Mouse (Mus musculus): ENCODE results near the gene Ets1. TPM values are rescaled to one million over a fixed set of nuclear protein-coding genes. Genes with fewer than 3 reads are reported as not detected.
A peak's percentile ranks its signal among the peaks of the same experiment; 100 is the strongest.

Ets1 gene
- total RNA-seq, 1 experiment from 2014 or later: 744 TPM

DNA sequence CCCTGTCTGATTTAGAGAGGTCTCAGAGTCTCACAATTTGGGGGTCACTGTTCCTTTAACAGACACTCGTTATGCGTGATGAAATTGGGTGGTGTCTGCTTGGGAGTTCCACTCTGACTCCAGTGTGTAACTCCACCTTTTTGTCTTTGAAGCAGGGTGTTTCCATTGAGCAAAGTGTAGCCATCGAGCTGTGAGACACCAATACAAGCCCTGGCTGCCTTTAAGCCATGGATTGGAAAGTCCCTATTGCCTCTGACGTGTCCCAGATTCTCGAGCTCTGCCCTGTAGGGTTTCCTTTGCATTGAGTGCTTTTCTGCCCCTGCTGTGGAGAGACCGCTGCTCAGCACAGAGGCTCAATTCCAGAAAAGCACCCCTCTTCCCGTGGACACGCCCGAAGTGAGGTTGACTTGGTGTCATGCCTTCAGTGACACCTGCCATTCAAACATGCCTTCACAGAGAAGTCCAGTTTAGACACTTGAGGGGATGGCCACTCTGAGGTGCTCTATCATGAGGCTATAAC, 107.7 kb downstream of the Ets1 start:
- ATAC-seq (ENCODE audit: extremely low read depth, insufficient number of reproducible peaks, low FRiP score, poor library complexity, severe bottlenecking): no peak

DNA sequence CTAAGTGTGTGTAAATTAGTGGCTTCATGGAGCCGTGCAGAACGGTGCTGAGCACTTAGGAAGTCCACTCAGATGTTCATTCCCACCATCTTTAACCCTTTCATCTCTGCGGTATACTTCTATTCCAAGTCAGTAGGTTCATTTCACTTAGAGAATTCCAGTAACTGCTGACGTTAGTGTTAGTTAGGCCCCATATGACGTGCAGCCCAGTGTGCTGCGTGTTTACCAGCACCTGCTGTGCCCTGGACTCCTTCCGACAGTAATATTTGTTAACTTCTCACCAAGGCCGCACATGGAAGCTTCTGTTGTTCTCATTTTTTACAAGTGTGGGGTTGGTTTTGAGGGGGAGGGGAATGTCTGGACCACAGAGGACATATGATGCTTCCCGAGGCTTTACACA, 108.3 kb downstream of the Ets1 start:
- no peak for ATAC-seq (ENCODE audit: extremely low read depth, insufficient number of reproducible peaks, low FRiP score, poor library complexity, severe bottlenecking)

DNA sequence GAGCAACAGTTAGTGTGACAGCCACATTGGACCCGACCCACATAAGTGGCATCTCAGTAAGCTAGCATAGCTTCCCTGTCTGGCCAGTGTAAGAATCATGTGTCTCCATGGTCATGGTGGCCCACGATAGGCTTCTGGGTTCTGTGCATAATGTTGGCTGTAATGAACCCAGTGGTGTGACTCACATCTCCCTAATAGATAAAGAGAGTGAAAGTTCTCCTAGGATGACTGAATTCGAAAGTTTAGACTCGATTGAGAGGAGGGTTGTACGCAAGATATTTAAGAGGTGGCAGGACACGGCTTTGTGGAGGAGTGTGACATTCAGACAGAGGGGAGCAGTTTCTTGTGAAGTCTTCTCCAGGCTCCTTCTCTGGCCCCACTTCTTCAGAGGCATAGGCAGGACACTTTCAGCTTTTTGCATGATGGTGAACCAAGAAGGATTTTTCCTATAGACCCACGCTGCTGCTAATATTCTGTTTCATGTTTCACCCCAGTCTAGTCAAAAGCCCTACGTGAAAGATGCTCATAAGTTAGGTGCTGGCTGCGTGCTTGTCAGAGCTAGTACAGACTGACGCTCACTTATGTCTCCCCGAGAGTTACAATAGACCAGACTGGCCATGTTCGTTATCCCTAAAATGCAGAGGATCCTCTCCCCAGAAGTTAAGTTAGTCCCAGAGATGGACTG, 109.2 kb downstream of the Ets1 start:
- ATAC-seq (ENCODE audit: extremely low read depth, insufficient number of reproducible peaks, low FRiP score, poor library complexity, severe bottlenecking): no peak

DNA sequence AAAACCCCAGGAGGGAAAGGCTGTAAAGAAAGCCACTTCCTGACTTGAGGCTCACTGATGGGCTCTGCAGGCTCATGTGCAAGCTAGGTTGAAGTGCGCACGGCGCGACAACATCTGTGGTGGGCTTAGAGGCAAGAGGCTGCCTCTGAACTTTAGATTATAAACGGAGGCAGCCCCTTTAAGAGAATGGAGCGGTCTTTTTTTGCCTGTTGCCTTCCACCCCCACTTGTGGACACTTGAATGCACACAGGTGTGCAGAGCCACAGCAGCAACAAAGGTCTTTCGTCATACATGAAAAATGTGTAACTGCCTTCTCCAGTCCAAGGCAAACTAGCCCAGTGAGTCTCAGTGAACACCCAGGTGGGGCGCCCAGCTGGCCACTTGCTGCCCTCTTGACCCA, 110.0 kb downstream of the Ets1 start:
- ATAC-seq (ENCODE audit: extremely low read depth, insufficient number of reproducible peaks, low FRiP score, poor library complexity, severe bottlenecking): no peak

DNA sequence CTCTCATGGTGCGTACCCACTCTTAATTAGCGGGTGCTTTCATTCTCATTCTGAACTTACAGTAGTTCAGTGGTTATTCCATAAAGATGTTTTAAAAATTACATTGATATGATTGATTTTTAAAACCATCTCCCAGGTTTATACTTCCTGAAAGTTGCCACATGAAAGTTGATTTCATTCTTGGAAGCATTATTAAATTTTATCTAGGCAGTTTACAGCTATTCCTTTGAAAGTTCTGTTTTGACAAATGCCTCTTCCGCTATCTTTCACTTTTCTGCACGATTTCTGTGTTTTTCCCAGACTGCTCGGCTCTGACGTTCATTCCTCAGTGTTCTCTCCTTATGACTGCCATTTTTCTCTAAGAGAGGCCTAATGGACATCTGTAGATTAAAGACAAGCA, 110.6 kb downstream of the Ets1 start:
- ATAC-seq (ENCODE audit: extremely low read depth, insufficient number of reproducible peaks, low FRiP score, poor library complexity, severe bottlenecking): no peak

DNA sequence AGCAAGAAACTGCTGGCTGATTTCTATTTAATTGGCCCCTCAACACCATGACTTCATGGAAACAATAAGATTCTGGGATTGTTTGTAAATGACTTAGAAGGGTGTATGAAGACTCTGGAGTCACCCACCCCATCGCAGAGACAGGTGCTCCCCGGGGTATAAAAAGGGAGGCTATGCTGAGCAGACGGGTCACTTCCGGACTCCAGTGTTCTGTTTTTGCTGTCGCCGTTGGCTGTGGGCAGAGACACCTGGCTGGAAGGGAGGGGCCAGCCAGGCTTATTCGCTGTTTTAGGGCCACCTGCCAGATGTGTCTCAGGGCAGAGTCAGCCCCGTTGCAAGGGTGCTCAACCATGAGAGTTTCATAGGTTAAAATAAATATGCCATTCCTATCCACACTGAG, 111.6 kb downstream of the Ets1 start:
- ATAC-seq (ENCODE audit: extremely low read depth, insufficient number of reproducible peaks, low FRiP score, poor library complexity, severe bottlenecking): peak; percentile 72

DNA sequence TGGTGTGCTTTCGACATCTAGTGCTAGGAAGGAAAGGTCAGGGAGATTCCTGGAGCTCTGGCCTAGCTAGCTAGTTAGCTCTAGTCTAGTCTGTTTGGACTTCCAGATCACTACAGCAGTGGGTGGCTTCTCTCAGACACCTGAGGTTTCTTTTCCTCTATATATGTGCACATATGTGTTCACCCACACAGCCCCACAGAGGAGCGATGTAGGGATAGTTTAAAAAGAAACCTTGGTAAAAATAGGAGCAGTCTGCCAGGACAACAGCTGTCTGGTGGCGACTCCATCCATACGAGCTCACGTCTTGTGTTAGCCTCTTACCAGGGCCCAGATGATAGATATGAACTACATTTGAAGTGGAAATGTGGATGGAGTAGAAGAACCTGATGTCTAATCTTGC, 112.5 kb downstream of the Ets1 start:
- ATAC-seq (ENCODE audit: extremely low read depth, insufficient number of reproducible peaks, low FRiP score, poor library complexity, severe bottlenecking): no peak

DNA sequence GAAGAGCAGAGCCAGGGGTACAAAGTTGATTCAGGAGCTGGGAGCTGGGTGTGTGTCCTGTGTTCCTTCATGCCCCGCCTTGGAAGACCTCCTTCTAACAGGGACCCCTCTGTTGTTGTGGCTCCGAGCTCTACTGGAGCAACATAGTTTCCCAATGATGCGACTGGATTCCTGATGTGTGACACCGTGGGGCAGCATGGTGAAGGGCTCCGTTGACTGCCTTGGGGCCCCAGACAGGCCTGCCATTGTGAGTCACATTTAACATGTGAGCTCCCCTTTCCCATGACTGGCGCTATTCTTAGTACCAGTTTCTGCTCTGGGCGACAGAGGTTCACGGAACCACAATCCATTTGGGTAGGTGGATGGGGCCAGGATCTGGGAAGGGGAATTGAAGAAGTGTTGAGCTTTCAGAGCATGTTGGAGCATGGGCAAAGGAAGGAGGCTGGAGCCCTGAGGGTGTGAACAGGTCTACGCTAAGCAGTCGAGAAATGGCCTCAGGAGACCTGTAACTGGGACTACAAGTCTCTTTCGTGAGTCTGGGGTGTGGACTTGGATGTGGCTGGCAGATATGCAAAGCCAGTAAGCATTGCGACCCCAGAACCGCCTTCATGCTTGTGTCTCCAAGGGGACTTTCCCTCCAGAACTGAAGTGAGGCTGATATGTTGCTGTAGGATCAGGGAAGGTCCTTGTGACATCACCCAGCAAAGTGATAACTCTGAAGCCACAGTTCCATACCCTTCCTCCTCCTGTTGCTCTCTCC, 113.9 kb downstream of the Ets1 start:
- ATAC-seq (ENCODE audit: extremely low read depth, insufficient number of reproducible peaks, low FRiP score, poor library complexity, severe bottlenecking): no peak

DNA sequence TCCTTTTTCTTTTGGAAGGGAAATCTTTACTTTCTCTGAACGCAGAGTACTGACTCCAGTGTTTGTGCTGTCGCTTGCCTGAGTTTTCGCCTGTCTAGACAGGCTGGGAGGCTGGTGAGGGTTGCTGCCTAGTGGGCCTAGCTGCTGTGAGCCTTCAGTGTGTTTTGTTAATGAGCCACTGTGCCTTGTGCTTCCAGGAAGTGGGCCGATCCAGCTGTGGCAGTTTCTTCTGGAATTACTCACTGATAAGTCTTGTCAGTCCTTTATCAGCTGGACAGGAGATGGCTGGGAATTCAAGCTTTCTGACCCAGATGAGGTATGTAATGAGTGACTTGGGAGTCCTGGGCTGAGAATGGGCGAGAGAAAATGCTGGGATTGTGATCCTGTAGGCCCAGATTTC, 116.6 kb downstream of the Ets1 start:
- no peak for ATAC-seq (ENCODE audit: extremely low read depth, insufficient number of reproducible peaks, low FRiP score, poor library complexity, severe bottlenecking)

DNA sequence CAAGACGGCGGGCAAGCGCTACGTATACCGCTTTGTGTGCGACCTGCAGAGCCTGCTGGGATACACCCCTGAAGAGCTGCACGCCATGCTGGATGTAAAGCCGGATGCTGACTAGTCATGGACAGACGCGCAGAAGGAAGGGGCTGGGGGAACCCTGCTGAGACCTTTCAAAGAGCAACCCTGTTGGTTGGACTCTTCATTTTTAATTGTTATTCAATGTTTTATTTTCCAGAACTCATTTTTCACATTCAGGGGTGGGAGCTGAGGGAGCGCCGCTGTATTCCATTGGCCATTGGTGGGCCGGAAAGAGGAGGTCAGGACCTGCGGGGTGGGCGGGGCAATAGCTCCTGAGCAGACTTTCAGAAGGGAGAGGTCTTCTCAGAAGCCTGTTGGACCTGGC, 118.3 kb downstream of the Ets1 start:
- no peak for ATAC-seq (ENCODE audit: extremely low read depth, insufficient number of reproducible peaks, low FRiP score, poor library complexity, severe bottlenecking)

DNA sequence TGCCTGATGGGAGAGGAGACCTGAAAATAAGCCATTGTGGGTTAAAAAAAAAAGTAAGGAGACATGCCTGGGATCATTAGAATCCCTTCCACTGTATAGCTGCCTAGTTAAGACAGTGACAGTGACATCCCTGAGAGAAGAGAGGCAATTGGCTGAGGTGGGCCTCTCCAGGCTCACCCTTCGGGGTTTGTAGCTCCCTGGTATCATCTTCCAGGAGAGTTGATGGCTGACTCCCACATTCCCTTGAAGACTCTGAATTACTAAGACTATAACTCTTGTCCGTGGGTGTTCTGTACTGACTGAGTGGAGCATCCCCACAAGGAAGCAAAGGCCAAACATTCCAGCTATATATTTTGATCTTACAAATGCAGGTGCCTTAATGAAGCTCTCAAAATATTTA, 120.0 kb downstream of the Ets1 start:
- no peak for ATAC-seq (ENCODE audit: extremely low read depth, insufficient number of reproducible peaks, low FRiP score, poor library complexity, severe bottlenecking)

DNA sequence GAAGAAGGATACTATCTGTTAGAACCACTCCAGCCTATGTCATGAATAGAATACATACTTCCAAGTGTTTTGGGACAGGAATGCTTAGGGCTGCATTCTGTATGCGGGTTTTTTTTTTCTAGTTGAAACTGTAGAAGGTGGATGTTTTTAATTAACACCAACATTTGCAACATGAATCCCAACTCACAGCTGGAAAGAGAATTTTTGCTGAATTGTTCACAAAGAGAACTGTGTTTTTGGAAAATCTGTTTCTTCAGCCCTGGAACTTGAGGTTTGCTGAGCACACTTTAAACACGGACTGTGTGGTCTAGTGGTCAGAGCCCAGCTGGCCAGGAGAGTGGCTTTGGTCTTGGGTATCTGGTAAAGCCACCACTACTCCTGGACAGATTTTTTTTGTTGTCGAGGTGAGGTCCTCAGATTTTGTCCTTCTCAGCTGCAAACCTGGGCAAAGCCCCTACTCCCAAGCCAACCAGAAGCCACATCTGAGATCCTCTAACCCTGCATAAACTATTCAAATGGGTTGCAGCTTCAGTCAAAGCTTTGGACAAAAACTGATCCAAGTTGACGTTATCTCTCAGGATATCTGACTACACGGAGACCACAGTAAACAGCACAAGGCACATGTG, 122.4 kb downstream of the Ets1 start:
- no peak for ATAC-seq (ENCODE audit: extremely low read depth, insufficient number of reproducible peaks, low FRiP score, poor library complexity, severe bottlenecking)

DNA sequence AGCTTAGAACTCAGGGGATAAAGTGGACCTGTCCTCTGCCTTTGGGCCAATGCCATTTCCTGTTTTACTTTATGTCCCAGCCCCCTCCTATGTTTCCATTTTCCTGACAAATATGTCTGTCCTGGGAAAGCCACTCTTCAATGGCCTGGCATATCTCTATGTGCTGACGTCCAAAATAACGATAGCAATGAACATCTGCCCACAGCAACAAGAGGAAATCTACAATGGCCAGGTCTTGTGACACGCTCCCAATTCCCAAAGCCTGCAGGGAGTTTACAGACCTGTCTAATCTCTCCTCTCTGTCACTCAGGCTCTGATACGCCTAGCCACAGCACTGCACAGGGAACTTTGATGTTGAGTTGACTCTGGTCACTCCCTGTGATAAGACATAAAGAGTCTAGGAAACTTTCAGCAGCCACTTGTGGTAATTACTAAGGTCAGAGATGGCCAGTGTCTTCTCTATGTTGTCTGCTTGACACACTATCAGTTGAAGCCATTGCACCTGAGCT, 124.7 kb downstream of the Ets1 start:
- no peak for ATAC-seq (ENCODE audit: extremely low read depth, insufficient number of reproducible peaks, low FRiP score, poor library complexity, severe bottlenecking)

DNA sequence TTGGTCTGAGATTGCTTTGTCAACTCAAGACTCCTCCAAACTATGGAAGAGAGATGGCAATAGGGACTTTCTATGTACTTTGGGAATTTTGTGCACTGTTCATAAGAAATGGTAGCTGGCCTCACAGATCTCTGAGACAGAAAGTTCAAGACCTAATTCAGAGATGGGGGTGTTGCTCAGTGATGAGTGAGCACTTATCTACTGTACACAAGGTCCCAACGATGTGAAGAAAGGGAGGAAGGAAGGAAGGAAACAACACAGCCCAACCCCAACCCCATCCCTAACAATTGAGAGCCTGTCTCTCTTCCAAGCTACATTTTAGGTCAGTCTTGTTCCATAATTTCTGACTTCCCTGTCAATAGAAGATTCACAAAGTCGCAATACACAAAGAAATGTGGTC, 125.3 kb downstream of the Ets1 start:
- no peak for ATAC-seq (ENCODE audit: extremely low read depth, insufficient number of reproducible peaks, low FRiP score, poor library complexity, severe bottlenecking)

DNA sequence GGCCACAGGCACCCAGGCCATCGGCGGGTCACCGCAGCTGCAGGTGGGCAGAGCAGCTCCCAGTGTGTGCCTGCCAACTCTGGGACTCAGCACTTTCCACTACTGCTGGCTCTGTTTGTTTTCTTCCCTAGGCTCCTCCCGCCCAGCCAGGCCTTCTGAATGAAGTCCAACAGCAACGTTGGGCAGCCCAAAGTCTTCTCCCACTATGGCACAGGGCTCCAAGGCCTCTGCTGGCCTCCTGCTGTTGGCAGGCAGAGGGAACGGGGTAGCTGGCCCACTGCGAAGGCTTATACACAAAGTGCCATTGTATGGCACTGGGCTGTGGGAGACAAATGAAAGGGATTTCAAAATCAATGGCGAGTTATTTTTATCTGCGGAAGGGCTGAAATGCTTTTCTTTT, 128.4 kb downstream of the Ets1 start:
- no peak for ATAC-seq (ENCODE audit: extremely low read depth, insufficient number of reproducible peaks, low FRiP score, poor library complexity, severe bottlenecking)

DNA sequence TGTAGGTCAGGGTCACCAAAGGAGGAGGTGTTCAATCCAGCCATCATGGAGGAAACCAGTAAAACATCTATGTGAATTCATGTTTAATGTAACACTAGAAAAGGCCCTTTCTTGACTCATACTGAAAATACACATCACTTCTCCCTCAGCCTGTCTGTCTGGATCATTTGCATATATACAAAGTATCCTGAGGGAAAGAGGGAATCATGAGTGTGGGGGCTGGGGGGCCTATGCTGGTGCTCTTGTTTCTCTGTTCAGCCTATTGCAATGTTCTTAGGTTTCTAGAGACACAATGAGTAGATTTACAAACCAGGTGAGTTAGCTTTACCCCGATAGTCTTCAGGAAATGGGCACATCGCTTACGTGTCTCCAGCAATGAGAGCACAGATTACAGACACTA, 129.1 kb downstream of the Ets1 start:
- ATAC-seq (ENCODE audit: extremely low read depth, insufficient number of reproducible peaks, low FRiP score, poor library complexity, severe bottlenecking): no peak

DNA sequence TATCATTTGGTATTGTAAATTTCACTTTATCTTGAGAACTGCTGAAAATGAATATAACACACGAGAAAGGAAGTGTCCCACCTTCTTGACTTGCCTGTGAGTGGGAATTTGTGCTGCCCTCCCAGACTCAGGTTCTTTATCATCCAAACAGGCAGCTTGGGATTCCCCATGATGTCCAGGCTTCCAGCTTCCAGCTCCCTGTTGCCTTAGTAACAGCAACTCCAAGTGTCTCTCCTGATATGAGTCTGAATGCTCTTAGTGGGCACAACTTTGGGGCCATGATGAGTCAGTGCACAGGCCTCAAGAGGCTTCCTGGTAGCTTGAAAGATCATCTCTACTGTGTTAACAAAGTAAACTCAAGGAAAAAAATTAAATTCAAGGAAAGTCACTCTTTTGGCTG, 142.8 kb downstream of the Ets1 start:
- ATAC-seq (ENCODE audit: extremely low read depth, insufficient number of reproducible peaks, low FRiP score, poor library complexity, severe bottlenecking): no peak

DNA sequence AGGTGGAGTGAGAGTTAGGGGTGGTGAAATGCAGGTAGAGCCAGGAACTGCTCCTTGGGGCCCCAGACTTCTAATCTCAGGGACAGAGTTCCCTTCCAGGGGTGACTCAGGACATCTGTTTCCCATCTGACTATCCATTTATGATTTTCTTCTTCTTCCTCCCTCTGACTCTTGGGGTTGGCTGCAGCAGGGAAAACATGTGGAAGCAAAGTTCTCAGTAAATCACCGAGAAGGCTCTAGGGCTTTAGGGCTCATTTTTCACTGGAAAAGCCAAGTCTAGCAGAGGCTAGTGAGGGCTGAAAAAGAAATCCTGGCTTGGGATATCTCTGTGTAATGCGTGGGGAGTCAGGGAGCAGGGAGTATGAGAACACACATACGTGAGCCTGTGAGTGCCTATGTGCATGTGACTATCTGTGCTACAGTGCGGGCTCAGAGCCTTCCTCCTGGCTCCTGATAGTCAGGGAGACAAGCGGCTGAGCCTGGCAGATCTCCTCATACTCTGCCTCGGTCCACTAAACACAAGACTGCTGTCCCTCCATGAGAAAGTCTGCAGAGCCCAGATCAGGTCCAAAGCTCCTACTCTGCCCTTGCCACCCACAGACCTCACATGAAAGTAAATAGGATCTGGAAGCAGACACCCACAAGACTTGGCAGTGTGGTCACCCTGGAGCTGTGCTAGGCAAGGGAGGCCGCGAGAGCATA, 146.5 kb downstream of the Ets1 start:
- no peak for ATAC-seq (ENCODE audit: extremely low read depth, insufficient number of reproducible peaks, low FRiP score, poor library complexity, severe bottlenecking)

DNA sequence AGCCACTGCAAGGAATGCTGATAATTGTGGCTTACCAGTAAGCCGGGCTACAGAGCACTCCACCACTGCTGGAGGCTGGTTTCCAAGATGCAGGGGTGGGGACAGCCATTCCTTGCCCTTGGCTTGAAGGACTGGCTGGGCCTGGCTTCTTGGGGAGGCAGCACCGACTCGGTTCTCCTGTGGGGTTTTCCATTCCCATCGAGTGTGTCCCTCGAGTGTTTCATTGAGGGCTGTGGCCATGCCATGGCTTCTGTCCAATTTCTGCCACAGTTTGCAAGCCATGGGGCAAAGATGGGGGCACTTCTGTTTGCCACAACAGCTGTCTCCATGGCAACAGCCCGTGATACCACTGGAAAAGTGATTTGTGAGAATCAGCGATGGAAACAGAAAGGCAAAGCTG, 151.1 kb downstream of the Ets1 start:
- no peak for ATAC-seq (ENCODE audit: extremely low read depth, insufficient number of reproducible peaks, low FRiP score, poor library complexity, severe bottlenecking)
